Mouse (Mus musculus): ENCODE measurements around the gene Cpsf7. TPM values are rescaled to one million over a fixed set of nuclear protein-coding genes. Genes with fewer than 3 reads are reported as not detected.

The Cpsf7 gene
- polyA plus RNA-seq, 1 experiment from 2014 or later: 44.8 TPM

DNA sequence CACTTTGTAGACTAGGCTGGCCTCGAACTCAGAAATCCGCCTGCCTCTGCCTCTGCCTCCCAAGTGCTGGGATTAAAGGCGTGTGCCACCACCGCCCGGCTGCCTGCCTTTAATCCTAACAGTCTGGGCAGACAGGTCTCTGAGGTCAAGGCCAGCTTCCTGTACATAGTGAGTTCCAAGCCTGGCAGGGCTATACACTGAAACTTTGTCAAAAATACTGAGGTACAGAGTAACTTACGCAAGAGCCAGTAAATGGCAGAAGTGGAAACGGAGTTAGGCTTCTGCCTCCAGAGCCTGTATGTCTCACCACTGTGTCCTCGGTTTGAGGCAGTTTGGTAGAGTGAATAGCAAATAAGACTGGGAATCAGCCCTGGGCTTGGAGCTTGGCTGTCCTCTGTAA is 62.2 kb downstream of the Cpsf7 start:
- no peak overlapping the region for H3K4me3 ChIP-seq (ENCODE audit: low read depth, low read length)
- no peaks in the 10 kb centered on the region for H3K9me3 ChIP-seq (ENCODE audit: control insufficient read depth, low read length)
- no peaks in the 10 kb centered on the region for H3K27me3 ChIP-seq (replicated peaks; ENCODE audit: control insufficient read depth, insufficient read depth, low read length)
- no peak overlapping the region for H3K27ac ChIP-seq (ENCODE audit: low read depth, low read length)
- 0 out of 2 replicates have a peak, but pooled peaks cover 2% of the 10 kb centered on the region for H3K4me1 ChIP-seq (replicated peaks; ENCODE audit: control insufficient read depth, insufficient read depth, low read length)
- ATAC-seq (replicated peaks; ENCODE audit: low FRiP score) (no peak), DNase-seq (ENCODE audit: low spot score) (no peak)
- no peak overlapping the region for H3K4me2 ChIP-seq
- 78% methylated on average over 8 of the region's 8 CpGs for WGBS
- no peaks in the 10 kb centered on the region; the same call in 1 of the 2 replicates for H3K36me3 ChIP-seq (ENCODE audit: control insufficient read depth, insufficient read depth, low read length)
- no peak overlapping the region for H3K9ac ChIP-seq (ENCODE audit: low read depth, low read length)

DNA sequence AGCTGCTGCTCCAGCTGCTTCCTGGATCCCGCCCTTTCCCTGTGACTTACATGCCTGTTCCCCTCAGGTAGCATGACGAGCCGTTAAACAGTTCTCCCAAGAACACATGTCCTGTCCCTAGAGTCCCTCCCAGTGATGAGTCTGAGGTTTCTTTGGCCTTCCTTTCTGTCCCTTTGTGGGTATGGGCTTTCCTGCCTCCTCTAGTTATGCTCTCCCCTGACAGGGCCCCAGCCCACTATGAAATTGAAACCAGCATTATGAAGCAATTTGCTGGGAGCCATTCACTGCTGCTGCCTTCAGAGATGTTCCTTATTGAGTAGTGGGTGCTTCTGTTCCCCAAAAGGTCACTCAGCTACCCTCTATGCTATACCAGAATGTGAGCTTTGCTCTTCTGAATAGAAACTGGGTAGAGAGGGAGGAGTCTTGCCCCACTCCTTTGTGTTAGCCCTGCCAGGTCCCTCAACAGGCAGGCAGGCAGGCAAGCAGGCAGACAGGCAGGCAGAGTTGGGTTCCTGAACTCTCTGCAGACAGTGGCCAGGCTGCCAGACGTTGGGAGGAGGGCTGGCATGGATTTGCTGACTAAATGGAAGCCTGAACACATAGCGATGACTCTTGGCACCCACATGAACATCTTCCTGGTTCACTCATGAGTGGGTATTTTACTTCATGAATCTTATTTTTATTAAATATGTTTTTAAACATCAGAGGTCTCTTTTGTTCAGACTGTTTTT is 64.2 kb downstream of the Cpsf7 start:
- peak overlapping the region; percentile 12; the same call in 1 of the 2 replicates for H3K9ac ChIP-seq (ENCODE audit: low read depth, low read length)
- no peaks in the 10 kb centered on the region for H3K27me3 ChIP-seq (replicated peaks; ENCODE audit: control insufficient read depth, insufficient read depth, low read length)
- H3K4me3 ChIP-seq (ENCODE audit: low read depth, low read length): no peak overlapping the region
- no peak for DNase-seq (ENCODE audit: low spot score)
- H3K27ac ChIP-seq (ENCODE audit: low read depth, low read length): no peak overlapping the region; the same call in 1 of the 2 replicates
- peaks cover 4% of the 10 kb centered on the region; the same call in 1 of the 2 replicates for H3K36me3 ChIP-seq (ENCODE audit: control insufficient read depth, insufficient read depth, low read length)
- H3K9me3 ChIP-seq (ENCODE audit: control insufficient read depth, low read length): no peaks in the 10 kb centered on the region
- WGBS: 61% methylated on average over 5 of the region's 5 CpGs
- no peak overlapping the region for H3K4me2 ChIP-seq
- 0 out of 2 replicates have a peak, but pooled peaks cover 2% of the 10 kb centered on the region for H3K4me1 ChIP-seq (replicated peaks; ENCODE audit: control insufficient read depth, insufficient read depth, low read length)
- ATAC-seq (replicated peaks; ENCODE audit: low FRiP score): no peak

- DNase-seq (ENCODE audit: low spot score): no peak
- Histone ChIP-seq H3K27me3 (replicated peaks; ENCODE audit: control insufficient read depth, insufficient read depth, low read length) (no peaks in the 10 kb centered on the region), H3K9ac (ENCODE audit: low read depth, low read length) (no peak overlapping the region), H3K36me3 (ENCODE audit: control insufficient read depth, insufficient read depth, low read length) (peaks cover 4% of the 10 kb centered on the region; the same call in 1 of the 2 replicates), H3K4me2 (no peak overlapping the region), H3K4me3 (ENCODE audit: low read depth, low read length) (no peak overlapping the region), H3K9me3 (ENCODE audit: control insufficient read depth, low read length) (no peaks in the 10 kb centered on the region), H3K27ac (ENCODE audit: low read depth, low read length) (no peak overlapping the region), H3K4me1 (replicated peaks; ENCODE audit: control insufficient read depth, insufficient read depth, low read length) (0 out of 2 replicates have a peak, but pooled peaks cover 2% of the 10 kb centered on the region)
- no peak for ATAC-seq (replicated peaks; ENCODE audit: low FRiP score)
- 70% methylated on average over 3 of the region's 3 CpGs for WGBS
These were observed 65.2 kb downstream of the Cpsf7 start for GRCm38 (mm10) chr19:10590301-10590700.

GRCm38 (mm10) chr19:10591659-10592377 is 66.8 kb downstream of the Cpsf7 start:
- Histone ChIP-seq H3K4me3 (ENCODE audit: low read depth, low read length) (no peak overlapping the region), H3K4me2 (0 out of 2 replicates have a peak overlapping the region, but pooled peaks have one; percentile 5), H3K27ac (ENCODE audit: low read depth, low read length) (no peak overlapping the region), H3K27me3 (replicated peaks; ENCODE audit: control insufficient read depth, insufficient read depth, low read length) (no peaks in the 10 kb centered on the region), H3K9ac (ENCODE audit: low read depth, low read length) (no peak overlapping the region), H3K4me1 (replicated peaks; ENCODE audit: control insufficient read depth, insufficient read depth, low read length) (0 out of 2 replicates have a peak, but pooled peaks cover 2% of the 10 kb centered on the region), H3K36me3 (ENCODE audit: control insufficient read depth, insufficient read depth, low read length) (peaks cover 4% of the 10 kb centered on the region; the same call in 1 of the 2 replicates), H3K9me3 (ENCODE audit: control insufficient read depth, low read length) (no peaks in the 10 kb centered on the region)
- ATAC-seq (replicated peaks; ENCODE audit: low FRiP score): 0 out of 2 replicates have a peak, but pooled peaks have one; percentile 22
- DNase-seq (ENCODE audit: low spot score): no peak
- WGBS: 88% methylated on average over 6 of the region's 6 CpGs

Other genes with a start within 250 kb of the Cpsf7 start
- gene Dagla, start 220.4 kb upstream of the Cpsf7 start, polyA plus RNA-seq (2014; fragmentation: Nextera tagmentation; extraction: Ambion mirVana): 0.77 and 0.82 TPM in 2 replicates
- 1.2 and 1.4 TPM in 2 replicates for gene Syt7, start 136.2 kb upstream of the Cpsf7 start, polyA plus RNA-seq (2014; fragmentation: Nextera tagmentation; extraction: Ambion mirVana)
- 0.14 TPM in 1 of 2 replicates, not detected in the other for gene Lrrc10b, start 67.8 kb upstream of the Cpsf7 start, polyA plus RNA-seq (2014; fragmentation: Nextera tagmentation; extraction: Ambion mirVana)
- 0.12 TPM in 1 of 2 replicates, not detected in the other for gene Ppp1r32, start 42.3 kb upstream of the Cpsf7 start, polyA plus RNA-seq (2014; fragmentation: Nextera tagmentation; extraction: Ambion mirVana)
- gene Sdhaf2, start 876 bp downstream of the Cpsf7 start, polyA plus RNA-seq (2014; fragmentation: Nextera tagmentation; extraction: Ambion mirVana): 60.4 and 63.0 TPM in 2 replicates
- gene Tmem216, start 31.0 kb downstream of the Cpsf7 start, polyA plus RNA-seq (2014; fragmentation: Nextera tagmentation; extraction: Ambion mirVana): 33.7 and 35.9 TPM in 2 replicates
- gene Cyb561a3, start 51.9 kb downstream of the Cpsf7 start, polyA plus RNA-seq (2014; fragmentation: Nextera tagmentation; extraction: Ambion mirVana): 14.9 and 18.5 TPM in 2 replicates
- gene Tmem138, start 52.1 kb downstream of the Cpsf7 start, polyA plus RNA-seq (2014; fragmentation: Nextera tagmentation; extraction: Ambion mirVana): 32.6 and 33.3 TPM in 2 replicates
- gene Ddb1, start 80.1 kb downstream of the Cpsf7 start, polyA plus RNA-seq (2014; fragmentation: Nextera tagmentation; extraction: Ambion mirVana): 311 and 347 TPM in 2 replicates
- 16.1 and 16.2 TPM in 2 replicates for gene Tkfc, start 80.4 kb downstream of the Cpsf7 start, polyA plus RNA-seq (2014; fragmentation: Nextera tagmentation; extraction: Ambion mirVana)
- gene Vwce, start 108.9 kb downstream of the Cpsf7 start, polyA plus RNA-seq (2014; fragmentation: Nextera tagmentation; extraction: Ambion mirVana): 7.8 and 10.4 TPM in 2 replicates
- not detected in 2 replicates for gene Pga5, start 152.8 kb downstream of the Cpsf7 start, polyA plus RNA-seq (2014; fragmentation: Nextera tagmentation; extraction: Ambion mirVana)
- 23.2 TPM in 2 replicates for gene Vps37c, start 163.5 kb downstream of the Cpsf7 start, polyA plus RNA-seq (2014; fragmentation: Nextera tagmentation; extraction: Ambion mirVana)
- 0.05 TPM in 1 of 2 replicates, not detected in the other for gene Cd5, start 213.7 kb downstream of the Cpsf7 start, polyA plus RNA-seq (2014; fragmentation: Nextera tagmentation; extraction: Ambion mirVana)

Data from liver, embryonic 11.5 days (tissue).